Comparison of ENCODE assay signal across 9 mouse cellular contexts in genomic region chr2:144441386-144441915, GRCm38 (mm10).
DNase-seq lines count a peak whose midpoint lies in the region; ATAC-seq lines count a peak whose summit lies in the region.
"Had no signal": no experiment of that assay in that cellular context is flagged by ENCODE, and none has a peak within 500 bp of the region (broad histone marks: within the 10 kb centered on the region; RNA-seq: fewer than 3 reads in every experiment).

No protein-coding gene starts in this region.

- no peaks in the 10 kb centered on the region for H3K9me3 ChIP-seq in hindbrain, embryonic 14.5 days (ENCODE audit: control insufficient read depth, low read length)
- H3K9me3 ChIP-seq in hindbrain, embryonic 11.5 days (ENCODE audit: control insufficient read depth, low read length): no peaks in the 10 kb centered on the region
- H3K9me3 ChIP-seq in lung, embryonic 16.5 days (ENCODE audit: control insufficient read depth, low read length): no peaks in the 10 kb centered on the region
- H3K9me3 ChIP-seq: heart, embryonic 15.5 days had no signal

- H3K9ac ChIP-seq in hindbrain, embryonic 14.5 days: no peak overlapping the region
- H3K9ac ChIP-seq in hindbrain, embryonic 11.5 days (ENCODE audit: low read depth, low read length): no peak overlapping the region
- no peak overlapping the region for H3K9ac ChIP-seq in lung, embryonic 16.5 days (ENCODE audit: low read length)
- H3K9ac ChIP-seq: heart, embryonic 15.5 days had no signal

- 82% methylated on average over 11 of the region's 11 CpGs for WGBS in hindbrain, embryonic 14.5 days
- WGBS in hindbrain, embryonic 11.5 days: 90% methylated on average over 11 of the region's 11 CpGs
- 63% methylated on average over 11 of the region's 11 CpGs for WGBS in lung, embryonic 16.5 days

- H3K4me3 ChIP-seq in hindbrain, embryonic 14.5 days (replicated peaks; ENCODE audit: low read length): no peak overlapping the region
- H3K4me3 ChIP-seq in hindbrain, embryonic 11.5 days (ENCODE audit: low read depth, low read length): no peak overlapping the region
- no peak overlapping the region for H3K4me3 ChIP-seq in lung, embryonic 16.5 days (ENCODE audit: low read length)
- H3K4me3 ChIP-seq: heart, embryonic 15.5 days had no signal

- H3K4me1 ChIP-seq in hindbrain, embryonic 14.5 days (replicated peaks; ENCODE audit: control insufficient read depth, insufficient read depth, low read length): no peaks in the 10 kb centered on the region
- no peaks in the 10 kb centered on the region for H3K4me1 ChIP-seq in hindbrain, embryonic 11.5 days (replicated peaks; ENCODE audit: control insufficient read depth, insufficient read depth, low read length)
- no peaks in the 10 kb centered on the region for H3K4me1 ChIP-seq in lung, embryonic 16.5 days (replicated peaks; ENCODE audit: control insufficient read depth, insufficient read depth, low read length)
- H3K4me1 ChIP-seq: heart, embryonic 15.5 days had no signal

- H3K27ac ChIP-seq in hindbrain, embryonic 14.5 days: no peak overlapping the region
- H3K27ac ChIP-seq in hindbrain, embryonic 11.5 days (ENCODE audit: low read depth, low read length): no peak overlapping the region
- no peak overlapping the region for H3K27ac ChIP-seq in lung, embryonic 16.5 days (ENCODE audit: low read length)
- H3K27ac ChIP-seq: heart, embryonic 15.5 days had no signal

- no peaks in the 10 kb centered on the region for H3K36me3 ChIP-seq in hindbrain, embryonic 14.5 days (replicated peaks; ENCODE audit: control insufficient read depth, insufficient read depth)
- no peaks in the 10 kb centered on the region for H3K36me3 ChIP-seq in hindbrain, embryonic 11.5 days (ENCODE audit: control insufficient read depth, insufficient read depth, low read length)
- H3K36me3 ChIP-seq in lung, embryonic 16.5 days (ENCODE audit: control insufficient read depth, insufficient read depth, low read length): no peaks in the 10 kb centered on the region
- H3K36me3 ChIP-seq: heart, embryonic 15.5 days had no signal

- no peaks in the 10 kb centered on the region for H3K27me3 ChIP-seq in hindbrain, embryonic 14.5 days (ENCODE audit: control insufficient read depth, insufficient read depth, low read length)
- H3K27me3 ChIP-seq in hindbrain, embryonic 11.5 days (ENCODE audit: control insufficient read depth, insufficient read depth, low read length): no peaks in the 10 kb centered on the region
- H3K27me3 ChIP-seq in lung, embryonic 16.5 days (ENCODE audit: control insufficient read depth, insufficient read depth, low read depth, low read length): no peaks in the 10 kb centered on the region
- H3K27me3 ChIP-seq: heart, embryonic 15.5 days had no signal

- DNase-seq in hindbrain, embryonic 14.5 days (ENCODE audit: low spot score): peak; percentile 29
- no peak for DNase-seq in hindbrain, embryonic 11.5 days (ENCODE audit: low spot score)
- DNase-seq in NIH3T3 (ENCODE audit: low read depth): peak; percentile 66
- DNase-seq in frontal cortex, postnatal 25 days (ENCODE audit: low spot score in 2 of 2): peak; percentile 11 to 35
- no peak for DNase-seq in kidney, postnatal 4 days
- DNase-seq in thymus, postnatal 25 days: no peak
- DNase-seq in embryo, embryonic 11 days: no peak

- no peak for ATAC-seq in hindbrain, embryonic 14.5 days (ENCODE audit: low FRiP score)
- no peak for ATAC-seq in hindbrain, embryonic 11.5 days (ENCODE audit: low FRiP score)
- peak; percentile 34; the same call in 1 of the 2 replicates for ATAC-seq in lung, embryonic 16.5 days (ENCODE audit: low read depth)

- H3K4me2 ChIP-seq in hindbrain, embryonic 14.5 days (replicated peaks): no peak overlapping the region
- no peak overlapping the region for H3K4me2 ChIP-seq in hindbrain, embryonic 11.5 days (replicated peaks; ENCODE audit: low read depth, low read length)
- H3K4me2 ChIP-seq in lung, embryonic 16.5 days (ENCODE audit: low read depth, low read length): no peak overlapping the region
- H3K4me2 ChIP-seq: heart, embryonic 15.5 days had no signal

Comparison
In these comparisons a context has a peak if more than half of its experiments do, and no peak if none do; other contexts are left out.
1. DNase-seq: peak in hindbrain, embryonic 14.5 days (single experiment), NIH3T3 (single experiment) and frontal cortex, postnatal 25 days (2 of 2); none in hindbrain, embryonic 11.5 days (single experiment), kidney, postnatal 4 days (0 of 2), thymus, postnatal 25 days (single experiment) and embryo, embryonic 11 days (single experiment).